Mouse (Mus musculus) urinary bladder, adult 2 months (tissue): ENCODE data around the gene Filip1. TPM values are rescaled to one million over a fixed set of nuclear protein-coding genes. Genes with fewer than 3 reads are reported as not detected.
A peak's percentile ranks its signal among the peaks of the same experiment; 100 is the strongest.
"Not testable (repeated sequence)": the region's sequence is repeated elsewhere in the genome, so short reads cannot be mapped to it uniquely, and the experiment has no call there.

Source experiments
- DNase-seq: peaks from one replicate; pipeline ENCODE4 v3.0.0; 2022; ENCODE audit warnings: low spot score
- polyA plus RNA-seq: library from polyadenylated mRNA; depleted of rRNA; stranded (reverse); fragments of >200 nt; gene quantifications from 2 replicates; pipeline ENCODE4 v1.2.3, GENCODE M21; 2012; rRNA removed

Filip1 gene
- 18.2 and 35.3 TPM in 2 replicates for polyA plus RNA-seq

DNA sequence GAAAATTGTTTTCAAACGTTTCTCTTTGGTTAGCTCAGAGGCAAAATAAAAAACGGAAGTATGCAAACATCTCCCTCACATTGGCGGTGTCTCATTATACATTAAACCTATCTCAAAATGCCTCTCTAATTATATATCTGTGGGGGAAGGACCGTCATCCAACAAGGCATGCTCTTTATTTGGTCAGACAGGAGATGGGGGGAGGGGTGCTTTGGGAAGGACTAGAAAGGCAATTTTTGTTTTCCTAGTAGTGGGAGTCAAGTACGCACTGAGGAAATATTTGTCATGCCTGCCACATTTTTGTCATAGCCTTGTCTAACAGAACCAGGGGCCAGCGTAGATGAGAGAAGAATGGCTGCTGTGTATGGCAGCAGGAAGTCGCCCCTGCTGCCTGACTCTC, at the start of gene Filip1:
Filip1 (minus strand) TSS at position 101 of the 400 bp plus-strand sequence.
- DNase-seq = no peak

- DNase-seq = no peak
Measured at GRCm38 (mm10) chr9:80057690-80058089, 45.0 kb upstream of the Filip1 start.

DNA sequence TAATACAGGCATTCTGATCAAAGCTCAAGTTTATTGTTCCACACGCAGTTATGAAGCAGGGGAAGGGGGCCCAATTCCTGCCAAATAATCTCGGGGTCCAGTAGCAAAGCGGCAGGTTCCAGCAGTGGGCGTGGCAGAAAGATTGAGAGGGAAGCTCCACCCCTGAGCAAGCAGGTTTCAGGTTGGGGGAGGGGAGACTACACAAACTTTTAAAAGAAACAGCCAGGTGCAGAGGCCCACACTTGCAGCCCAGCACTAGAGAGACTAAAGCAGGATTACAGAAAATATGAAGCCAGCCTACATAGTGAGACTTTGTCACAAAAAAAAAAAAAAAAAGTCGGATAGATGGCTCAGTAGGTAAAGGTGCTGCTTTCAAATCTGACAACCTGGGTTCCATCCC, 40.3 kb upstream of the Filip1 start:
- no peak for DNase-seq

- DNase-seq = not testable (repeated sequence)
Measured at GRCm38 (mm10) chr9:80049271-80049670, 36.6 kb upstream of the Filip1 start.

DNA sequence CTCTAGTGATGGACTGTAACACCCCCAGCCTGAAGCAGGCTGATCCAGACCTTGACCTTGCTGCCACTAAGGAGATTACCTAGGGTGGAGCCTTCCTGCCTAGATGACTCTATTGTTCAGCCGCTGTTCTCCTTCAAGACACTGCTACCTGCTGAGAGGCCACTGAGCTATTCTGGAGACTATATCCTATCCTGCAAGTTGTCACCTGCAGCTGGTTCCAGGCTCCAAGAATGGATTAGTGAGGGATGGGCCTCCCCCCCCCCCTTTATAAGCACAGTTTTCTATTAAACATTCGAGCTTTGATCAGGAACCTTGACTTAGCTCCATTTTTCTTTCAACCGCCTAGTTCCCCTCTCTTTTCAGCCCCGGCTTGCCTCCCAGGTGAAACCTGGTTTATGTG, 31.6 kb upstream of the Filip1 start:
- DNase-seq = not testable (repeated sequence)

- DNase-seq = no peak
Measured at GRCm38 (mm10) chr9:80039296-80039815, 26.7 kb upstream of the Filip1 start.

DNA sequence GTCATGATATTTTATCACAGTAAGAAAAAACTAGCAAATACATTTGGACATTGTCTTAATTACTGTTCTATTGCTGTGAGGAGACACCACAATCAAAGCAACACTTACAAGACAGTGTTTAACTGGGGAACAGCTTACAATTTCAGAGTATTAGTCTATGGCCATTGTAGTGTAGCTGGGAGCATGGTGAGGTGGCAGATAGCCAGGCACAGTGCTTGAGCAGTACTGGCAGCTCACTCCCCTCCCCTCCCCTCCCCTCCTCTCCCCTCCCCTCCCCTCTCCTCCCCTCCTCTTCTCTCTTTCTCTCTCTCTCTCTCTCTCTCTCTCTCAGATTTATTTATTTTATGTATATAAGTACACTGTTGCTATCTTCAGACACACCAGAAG, 25.3 kb upstream of the Filip1 start:
- DNase-seq = no peak

- DNase-seq = no peak
Measured at GRCm38 (mm10) chr9:80037262-80037996, 24.8 kb upstream of the Filip1 start.

- DNase-seq = no peak
Measured at GRCm38 (mm10) chr9:80026581-80027021, 13.9 kb upstream of the Filip1 start.

DNA sequence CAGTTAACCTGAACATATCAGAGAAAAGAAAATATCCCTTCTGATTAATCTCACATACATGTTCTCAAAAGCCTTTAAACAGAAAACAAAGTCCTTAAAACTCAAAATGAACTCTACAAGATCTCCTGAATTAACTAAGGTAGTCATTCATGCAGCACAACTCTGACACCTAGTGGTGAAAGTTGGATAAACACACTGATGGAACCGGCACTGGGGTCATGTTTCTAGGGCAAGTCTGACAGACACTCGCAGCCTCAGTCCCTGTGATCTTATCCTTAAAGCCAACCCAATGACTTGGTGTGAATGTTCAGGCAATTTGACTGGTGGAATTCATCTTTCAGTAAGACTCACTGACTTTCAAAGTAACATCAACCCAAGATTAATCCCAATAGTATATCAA, 13.4 kb upstream of the Filip1 start:
- no peak for DNase-seq

DNA sequence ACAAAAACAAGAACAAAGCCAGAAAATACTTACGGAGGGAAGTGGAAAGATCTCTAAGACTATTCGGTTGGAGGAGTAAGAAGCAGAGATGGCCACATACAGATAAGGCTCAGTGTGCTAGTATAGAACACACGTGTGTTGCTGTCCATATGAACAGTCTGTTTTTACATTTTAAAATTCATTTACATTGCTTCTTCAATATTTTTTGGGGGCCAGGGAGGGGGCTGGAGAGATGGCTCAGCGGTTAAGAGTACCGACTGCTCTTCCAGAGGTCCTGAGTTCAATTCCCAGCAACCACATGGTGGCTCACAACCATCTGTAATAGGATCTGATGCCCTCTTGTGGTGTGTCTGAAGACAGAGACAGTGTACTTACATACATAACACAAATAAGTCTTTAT, 12.7 kb upstream of the Filip1 start:
- DNase-seq = not testable (repeated sequence)

DNA sequence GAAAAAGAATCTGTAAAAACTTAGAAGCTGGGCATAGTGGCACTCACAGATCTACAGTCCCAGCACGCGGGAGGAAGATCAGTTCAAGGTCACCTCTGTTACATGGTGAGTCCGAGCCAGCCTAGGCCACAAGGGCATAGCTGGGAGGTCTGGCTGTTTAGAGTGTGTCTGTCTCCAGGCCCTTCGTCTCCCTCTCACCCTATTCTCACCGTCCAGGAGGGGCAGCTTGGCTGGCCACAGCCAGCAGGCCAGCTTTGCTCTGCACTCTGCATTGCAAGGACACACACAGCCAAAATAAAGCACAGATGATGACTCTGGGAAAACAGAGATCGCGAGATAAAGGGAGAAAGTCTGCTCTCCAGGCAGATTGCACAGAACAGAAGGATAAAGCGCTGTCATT, 10.2 kb upstream of the Filip1 start:
- DNase-seq = no peak

DNA sequence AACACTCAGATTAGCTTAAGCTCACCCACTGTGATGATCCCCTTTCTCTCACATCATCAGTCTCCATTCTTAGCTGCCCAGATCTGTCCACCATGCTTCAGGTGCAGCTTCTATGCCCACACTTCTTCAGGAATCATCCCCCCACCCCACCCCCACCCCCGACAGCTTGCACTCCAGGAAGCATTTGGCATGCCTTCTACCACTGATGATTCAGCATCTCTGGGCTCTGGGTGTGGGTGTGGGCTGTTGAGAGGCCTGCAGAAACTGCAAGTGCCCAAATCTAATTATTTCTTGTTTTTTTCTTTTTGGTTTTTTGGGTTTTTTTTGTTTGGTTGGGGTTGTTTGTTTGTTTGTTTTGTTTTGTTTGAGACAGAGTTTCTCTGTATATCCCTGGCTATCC, 9.0 kb upstream of the Filip1 start:
- DNase-seq = no peak

GRCm38 (mm10) chr9:80020429-80020828, 7.8 kb upstream of the Filip1 start:
- DNase-seq = no peak

DNA sequence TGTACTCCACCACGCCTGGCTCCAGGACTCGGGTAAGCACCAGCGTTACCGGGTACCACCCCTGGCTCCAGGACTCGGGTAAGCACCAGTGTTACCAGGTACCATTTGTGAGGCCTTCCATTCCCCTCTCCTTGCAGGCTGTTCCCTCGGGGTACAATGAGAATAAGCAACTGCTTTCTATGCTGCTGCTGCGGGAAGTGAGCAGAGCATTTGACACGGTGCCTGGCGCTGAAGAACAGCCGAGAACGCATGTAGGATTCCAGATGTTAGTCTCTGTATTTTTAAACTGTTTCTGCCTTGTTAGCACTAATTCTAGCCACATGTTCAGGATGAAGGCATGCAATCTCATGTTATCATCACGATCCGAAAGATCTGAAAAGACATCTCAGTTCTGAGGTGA, 635 bp downstream of the Filip1 start:
- no peak for DNase-seq

GRCm38 (mm10) chr9:80002394-80003188, 10.1 kb downstream of the Filip1 start:
- DNase-seq = peak; percentile 67

- no peak for DNase-seq
Measured at GRCm38 (mm10) chr9:79997282-79997681, 15.4 kb downstream of the Filip1 start.

DNA sequence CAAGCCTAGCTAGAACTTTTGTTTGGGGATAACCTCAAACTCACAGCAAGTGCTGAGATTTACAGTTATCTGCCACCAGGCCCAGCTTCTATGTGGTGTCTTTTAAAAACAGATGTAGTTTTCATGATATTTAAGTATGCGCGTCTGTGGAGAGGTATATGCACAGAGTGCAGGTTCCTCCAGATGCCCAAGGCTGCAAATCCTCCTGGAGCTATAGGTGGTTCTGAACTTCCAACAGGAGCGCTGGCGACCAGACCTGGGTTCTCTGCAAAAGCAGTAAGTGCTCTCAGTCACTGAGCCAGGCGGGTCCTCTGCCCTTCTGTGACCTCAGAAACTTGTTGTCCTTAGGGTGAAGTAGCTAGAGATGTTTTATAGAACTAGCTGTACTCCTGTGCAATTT, 18.4 kb downstream of the Filip1 start:
- no peak for DNase-seq

DNA sequence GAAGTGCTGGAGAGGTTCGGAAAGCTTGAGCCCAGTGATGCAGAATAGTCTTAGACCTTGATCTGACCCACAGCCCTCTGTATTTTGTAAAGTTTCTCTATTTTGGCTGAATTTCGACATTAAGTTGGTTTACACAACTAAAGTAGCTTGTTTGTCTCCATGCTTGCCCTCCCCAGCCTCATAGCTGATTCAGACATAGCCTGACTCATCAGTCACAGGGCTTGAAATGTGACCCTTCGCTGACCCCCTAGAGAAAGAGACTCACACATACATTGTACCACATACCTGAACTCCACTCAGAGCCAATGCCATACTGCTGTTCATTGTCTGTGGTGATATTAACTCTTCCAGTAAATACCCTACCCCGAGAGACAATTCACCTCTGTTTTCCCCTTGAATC, 19.6 kb downstream of the Filip1 start:
- no peak for DNase-seq

DNA sequence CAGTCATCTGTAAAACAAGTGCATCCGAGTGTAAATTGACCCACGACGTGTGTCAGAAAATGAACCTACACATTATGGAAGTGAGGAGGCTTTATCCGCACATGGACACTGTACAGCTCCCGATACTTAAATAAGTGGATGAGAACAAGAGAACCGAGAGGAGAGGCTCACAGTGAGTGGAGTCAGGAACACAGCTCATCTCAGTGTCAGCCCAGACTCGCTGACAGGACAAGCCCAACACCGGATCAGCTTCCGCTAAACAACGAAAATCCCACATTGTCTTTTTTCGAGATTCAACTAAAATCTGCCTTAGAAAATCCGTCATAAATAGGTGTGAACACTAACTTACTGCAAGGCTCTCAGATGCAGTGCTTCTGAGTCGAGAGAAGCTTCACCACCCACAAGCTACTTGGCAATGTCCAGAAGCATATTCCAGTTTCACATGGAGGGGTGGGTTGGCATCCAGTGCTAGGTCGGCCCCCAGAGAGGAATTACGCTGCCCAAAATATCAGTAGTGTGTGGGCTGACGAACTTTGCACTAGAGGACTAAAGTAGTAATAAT, 22.1 kb downstream of the Filip1 start:
- DNase-seq = no peak

DNA sequence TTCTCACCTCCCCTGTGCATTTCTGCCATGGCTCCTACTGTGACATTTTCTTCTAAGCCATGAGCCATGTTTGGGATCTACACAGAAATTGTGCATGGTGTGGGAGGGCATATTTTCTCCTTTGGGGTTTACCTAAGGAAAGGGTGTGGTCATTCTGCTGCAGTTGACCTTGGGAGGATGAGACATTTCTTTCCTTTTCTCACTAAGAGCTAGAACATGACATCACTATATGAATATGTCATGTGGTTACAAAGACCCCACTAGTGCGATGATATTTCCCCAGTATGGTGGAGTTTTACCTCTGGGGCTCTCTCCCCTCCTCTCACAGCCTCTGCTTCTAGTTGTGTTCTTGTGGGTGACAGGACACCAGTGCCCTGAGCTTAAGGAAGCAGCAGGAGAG, 22.9 kb downstream of the Filip1 start:
- no peak for DNase-seq

- no peak for DNase-seq
Measured at GRCm38 (mm10) chr9:79989061-79989460, 23.6 kb downstream of the Filip1 start.

DNA sequence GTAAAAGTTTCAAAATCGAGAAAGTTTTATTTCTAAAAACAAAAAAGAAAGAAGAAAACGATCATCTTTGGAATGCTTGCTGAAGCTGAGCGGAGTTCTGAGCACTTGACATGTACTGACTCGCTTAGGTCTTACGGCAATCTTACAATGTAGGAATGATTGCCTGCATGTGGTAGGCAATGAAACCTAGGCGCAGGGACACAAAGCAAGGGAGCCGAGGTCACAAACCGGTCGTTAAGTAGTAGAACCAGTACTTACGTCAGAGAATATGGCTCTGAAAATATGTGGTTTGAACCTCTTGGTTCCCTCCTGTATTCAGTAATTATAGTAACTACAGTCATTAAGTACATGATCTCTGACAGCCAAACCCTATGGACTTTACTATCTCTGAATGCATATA, 29.4 kb downstream of the Filip1 start:
- no peak for DNase-seq
